Mouse (Mus musculus) lung, postnatal 0 days (tissue): Measurements from ENCODE around the gene Polr3h.

Experiments used
- CTCF ChIP-seq: IDR thresholded peaks from 2 replicates; pipeline ENCODE4 v1.5.1; 2016; ENCODE audit warnings: antibody characterized with exemption, mild to moderate bottlenecking
- EP300 ChIP-seq: IDR thresholded peaks from 2 replicates; pipeline ENCODE4 v1.6.1; 2016; ENCODE audit warnings: antibody characterized with exemption, mild to moderate bottlenecking, control low read depth

GRCm38 (mm10) chr15:81885418-81885934 is 40.6 kb downstream of the Polr3h start:
- TF ChIP-seq EP300 (no peak), CTCF (no peak)
